ENCODE assay signal across 15 mouse cellular contexts in genomic region chr1:120644755-120645154, GRCm38 (mm10). TPM values are rescaled to one million over a fixed set of nuclear protein-coding genes. Genes with fewer than 3 reads are reported as not detected.
DNase-seq lines count a peak whose midpoint lies in the region; ATAC-seq lines count a peak whose summit lies in the region.
"Had no signal": no experiment of that assay in that cellular context is flagged by ENCODE, and none has a peak within 500 bp of the region (broad histone marks: within the 10 kb centered on the region; RNA-seq: fewer than 3 reads in every experiment).

No protein-coding gene starts in this region.

- peak overlapping the region; percentile 47; the same call in 1 of the 2 replicates for H3K4me2 ChIP-seq in forebrain, embryonic 13.5 days
- H3K4me2 ChIP-seq in forebrain, embryonic 16.5 days (ENCODE audit: low read length): no peak overlapping the region
- H3K4me2 ChIP-seq in hindbrain, embryonic 11.5 days (replicated peaks; ENCODE audit: low read depth, low read length): no peak overlapping the region; the same call in 1 of the 2 replicates
- no peak overlapping the region for H3K4me2 ChIP-seq in midbrain, embryonic 14.5 days (ENCODE audit: low read length)
- H3K4me2 ChIP-seq: intestine, embryonic 15.5 days had no signal

- H3K4me1 ChIP-seq in forebrain, embryonic 13.5 days: peaks cover 15% of the 10 kb centered on the region
- H3K4me1 ChIP-seq in forebrain, embryonic 16.5 days (replicated peaks; ENCODE audit: control insufficient read depth, insufficient read depth, low read length): peaks cover 14% of the 10 kb centered on the region
- H3K4me1 ChIP-seq in hindbrain, embryonic 11.5 days (replicated peaks; ENCODE audit: control insufficient read depth, insufficient read depth, low read length): 0 out of 2 replicates have a peak, but pooled peaks cover 7% of the 10 kb centered on the region
- peaks cover 6% of the 10 kb centered on the region; the same call in 1 of the 2 replicates for H3K4me1 ChIP-seq in midbrain, embryonic 14.5 days (ENCODE audit: control insufficient read depth, insufficient read depth, low read length)
- H3K4me1 ChIP-seq: intestine, embryonic 15.5 days had no signal

- no peaks in the 10 kb centered on the region for H3K36me3 ChIP-seq in forebrain, embryonic 13.5 days (ENCODE audit: poor library complexity, severe bottlenecking)
- no peaks in the 10 kb centered on the region for H3K36me3 ChIP-seq in forebrain, embryonic 16.5 days (ENCODE audit: control insufficient read depth, insufficient read depth)
- no peaks in the 10 kb centered on the region for H3K36me3 ChIP-seq in hindbrain, embryonic 11.5 days (ENCODE audit: control insufficient read depth, insufficient read depth, low read length)
- no peaks in the 10 kb centered on the region for H3K36me3 ChIP-seq in midbrain, embryonic 14.5 days (ENCODE audit: control insufficient read depth, insufficient read depth, low read length)
- H3K36me3 ChIP-seq: intestine, embryonic 15.5 days had no signal

- peak; percentile 2; the same call in 1 of the 2 replicates for ATAC-seq in forebrain, embryonic 13.5 days
- no peak for ATAC-seq in forebrain, embryonic 16.5 days
- peak; percentile 44; the same call in 1 of the 2 replicates for ATAC-seq in hindbrain, embryonic 11.5 days (ENCODE audit: low FRiP score)
- ATAC-seq in midbrain, embryonic 14.5 days (ENCODE audit: low FRiP score, low TSS enrichment): no peak
- no peak for ATAC-seq in activated CD4-positive, CD25-positive, alpha-beta regulatory T cell, adult 4 months
- ATAC-seq: intestine, embryonic 15.5 days had no signal

- H3K27me3 ChIP-seq in forebrain, embryonic 13.5 days: peaks cover 69% of the 10 kb centered on the region
- peaks cover 26% of the 10 kb centered on the region for H3K27me3 ChIP-seq in forebrain, embryonic 16.5 days (replicated peaks; ENCODE audit: control insufficient read depth, insufficient read depth, low read length)
- no peaks in the 10 kb centered on the region for H3K27me3 ChIP-seq in hindbrain, embryonic 11.5 days (ENCODE audit: control insufficient read depth, insufficient read depth, low read length)
- no peaks in the 10 kb centered on the region for H3K27me3 ChIP-seq in midbrain, embryonic 14.5 days (ENCODE audit: control insufficient read depth, insufficient read depth, low read length)

- WGBS in forebrain, embryonic 13.5 days: 17% methylated on average over 1 of the region's 1 CpGs
- 28% methylated on average over 1 of the region's 1 CpGs for WGBS in forebrain, embryonic 16.5 days
- 24% methylated on average over 1 of the region's 1 CpGs for WGBS in hindbrain, embryonic 11.5 days
- 13% methylated on average over 1 of the region's 1 CpGs for WGBS in midbrain, embryonic 14.5 days

- H3K4me3 ChIP-seq in forebrain, embryonic 13.5 days: no peak overlapping the region
- no peak overlapping the region for H3K4me3 ChIP-seq in forebrain, embryonic 16.5 days (replicated peaks; ENCODE audit: low read length)
- no peak overlapping the region for H3K4me3 ChIP-seq in hindbrain, embryonic 11.5 days (ENCODE audit: low read depth, low read length)
- no peak overlapping the region for H3K4me3 ChIP-seq in midbrain, embryonic 14.5 days (replicated peaks; ENCODE audit: low read depth, low read length)
- H3K4me3 ChIP-seq: intestine, embryonic 15.5 days; layer of hippocampus, adult 2 months had no signal

- DNase-seq in c-Kit-positive CD71-positive TER-119-negative erythroid progenitor cells, embryonic 14.5 days (ENCODE audit: low read depth): peak; percentile 16
- no peak for DNase-seq in hindbrain, embryonic 11.5 days (ENCODE audit: low spot score)
- peak; percentile 27 for DNase-seq in midbrain, embryonic 14.5 days
- no peak for DNase-seq in natural killer cell, adult 2 months (ENCODE audit: low spot score in 2 of 2)
- DNase-seq in kidney, postnatal 4 days: no peak
- DNase-seq: cerebellum, adult 11-12 months had no signal

- no peak overlapping the region for H3K9ac ChIP-seq in forebrain, embryonic 13.5 days
- H3K9ac ChIP-seq in forebrain, embryonic 16.5 days (replicated peaks; ENCODE audit: low read depth, low read length): no peak overlapping the region
- no peak overlapping the region for H3K9ac ChIP-seq in hindbrain, embryonic 11.5 days (ENCODE audit: low read depth, low read length)
- H3K9ac ChIP-seq in midbrain, embryonic 14.5 days (replicated peaks; ENCODE audit: low read length): no peak overlapping the region
- H3K9ac ChIP-seq: intestine, embryonic 15.5 days had no signal

- H3K27ac ChIP-seq in forebrain, embryonic 13.5 days: no peak overlapping the region
- H3K27ac ChIP-seq in forebrain, embryonic 16.5 days (ENCODE audit: low read length): no peak overlapping the region
- peak overlapping the region; percentile 36 for H3K27ac ChIP-seq in hindbrain, embryonic 11.5 days (ENCODE audit: low read depth, low read length)
- peak overlapping the region; percentile 5; the same call in 1 of the 2 replicates for H3K27ac ChIP-seq in midbrain, embryonic 14.5 days (replicated peaks; ENCODE audit: low read depth, low read length)
- H3K27ac ChIP-seq: intestine, embryonic 15.5 days; layer of hippocampus, adult 2 months had no signal

- H3K9me3 ChIP-seq in forebrain, embryonic 13.5 days (replicated peaks): no peaks in the 10 kb centered on the region
- no peaks in the 10 kb centered on the region for H3K9me3 ChIP-seq in forebrain, embryonic 16.5 days (ENCODE audit: control insufficient read depth, low read length)
- no peaks in the 10 kb centered on the region for H3K9me3 ChIP-seq in hindbrain, embryonic 11.5 days (ENCODE audit: control insufficient read depth, low read length)
- no peaks in the 10 kb centered on the region for H3K9me3 ChIP-seq in midbrain, embryonic 14.5 days (ENCODE audit: control insufficient read depth, low read length)
- H3K9me3 ChIP-seq: intestine, embryonic 15.5 days had no signal

RNA-seq across cellular contexts. Expression of gene En1, which starts 42.5 kb away (rescaled TPM):
- polyA plus RNA-seq in forebrain, embryonic 13.5 days (2015; fragmentation: Nextera tagmentation; extraction: Ambion mirVana): 0.13 TPM in 1 of 2 replicates, not detected in the other
- polyA plus RNA-seq in forebrain, embryonic 16.5 days (2015; fragmentation: Nextera tagmentation; extraction: Ambion mirVana): 0.39 TPM in 1 of 2 replicates, not detected in the other
- 5.2 and 6.9 TPM in 2 replicates for polyA plus RNA-seq in hindbrain, embryonic 11.5 days (2014; fragmentation: Nextera tagmentation; extraction: Ambion mirVana)
- 16.8 and 18.3 TPM in 2 replicates for polyA plus RNA-seq in midbrain, embryonic 14.5 days (2014; fragmentation: Nextera tagmentation; extraction: Ambion mirVana)
- not detected for polyA plus RNA-seq in activated CD4-positive, CD25-positive, alpha-beta regulatory T cell, adult 4 months (2017; shearing (Covaris generic))
- polyA plus RNA-seq: gonadal fat pad, adult 2 months; heart, postnatal 0 days; intestine, embryonic 15.5 days; liver, adult 2 months; spleen, adult 2 months had no signal

Comparison
In these comparisons a context has a peak if more than half of its experiments do, and no peak if none do; other contexts are left out.
1. ATAC-seq: peak in forebrain, embryonic 13.5 days (single experiment) and hindbrain, embryonic 11.5 days (single experiment); none in forebrain, embryonic 16.5 days (single experiment), midbrain, embryonic 14.5 days (single experiment) and activated CD4-positive, CD25-positive, alpha-beta regulatory T cell, adult 4 months (single experiment).
2. H3K27ac ChIP-seq: peak in hindbrain, embryonic 11.5 days (single experiment) and midbrain, embryonic 14.5 days (single experiment); none in forebrain, embryonic 13.5 days (single experiment) and forebrain, embryonic 16.5 days (single experiment).
3. DNase-seq: peak in c-Kit-positive CD71-positive TER-119-negative erythroid progenitor cells, embryonic 14.5 days (single experiment) and midbrain, embryonic 14.5 days (single experiment); none in hindbrain, embryonic 11.5 days (single experiment), natural killer cell, adult 2 months (0 of 2) and kidney, postnatal 4 days (0 of 2).